Mouse (Mus musculus) heart, embryonic 12.5 days (tissue): ENCODE results near the gene Abi2. TPM values are rescaled to one million over a fixed set of nuclear protein-coding genes. Genes with fewer than 3 reads are reported as not detected.

Source experiments
- ATAC-seq: fragments of 200-750 bp; cut with Nextera tagmentation; 2 replicates; pipeline ENCODE4 v1.8.0; 2017; ENCODE audit warnings: moderate TSS enrichment, moderate library complexity; ENCODE audit not compliant: insufficient number of reproducible peaks, low FRiP score
- H3K27ac ChIP-seq: fragments of 300-500 bp; sonication (generic); 2 replicates; pipeline ENCODE4 v1.5.1; 2016; ENCODE audit warnings: mild to moderate bottlenecking, moderate library complexity; ENCODE audit not compliant: poor library complexity, severe bottlenecking
- H3K27me3 ChIP-seq: fragments of 300-500 bp; sonication (generic); replicated peaks from 2 replicates; pipeline ENCODE4 v1.6.1; 2016; ENCODE audit warnings: mild to moderate bottlenecking, moderate library complexity
- H3K36me3 ChIP-seq: fragments of 300-500 bp; sonication (generic); 2 replicates; pipeline ENCODE4 v1.6.1; 2016; ENCODE audit warnings: mild to moderate bottlenecking, moderate library complexity
- H3K4me1 ChIP-seq: fragments of 300-500 bp; sonication (generic); replicated peaks from 2 replicates; pipeline ENCODE4 v1.6.1; 2016; ENCODE audit warnings: mild to moderate bottlenecking
- H3K4me2 ChIP-seq: fragments of 300-500 bp; sonication (generic); 2 replicates; pipeline ENCODE4 v1.6.1; 2016; ENCODE audit warnings: mild to moderate bottlenecking, moderate library complexity
- H3K4me3 ChIP-seq: fragments of 300-500 bp; sonication (generic); 2 replicates; pipeline ENCODE4 v1.5.1; 2016; ENCODE audit warnings: mild to moderate bottlenecking
- H3K9ac ChIP-seq: fragments of 300-500 bp; sonication (generic); 2 replicates; pipeline ENCODE4 v1.6.1; 2016; ENCODE audit warnings: mild to moderate bottlenecking, moderate library complexity
- H3K9me3 ChIP-seq: fragments of 300-500 bp; sonication (generic); replicated peaks from 2 replicates; pipeline ENCODE4 v1.6.1; 2016; ENCODE audit warnings: mild to moderate bottlenecking, moderate library complexity
- WGBS: fragments of 180-500 bp; shearing (Covaris S2); methylation state at CpG from one replicate; pipeline ENCODE4 v1.1.7; 2016; 5-methylcytosine and 5-hydroxymethylcytosine counted together
- polyA plus RNA-seq: library from polyadenylated mRNA; unstranded; fragments of >200 nt; fragmentation: Nextera tagmentation; extraction: Ambion mirVana; gene quantifications from 2 replicates; pipeline ENCODE4 v1.2.1, GENCODE M21; 2016

Abi2 gene
- polyA plus RNA-seq, 1 experiment from 2014 or later: 44.1 TPM

DNA sequence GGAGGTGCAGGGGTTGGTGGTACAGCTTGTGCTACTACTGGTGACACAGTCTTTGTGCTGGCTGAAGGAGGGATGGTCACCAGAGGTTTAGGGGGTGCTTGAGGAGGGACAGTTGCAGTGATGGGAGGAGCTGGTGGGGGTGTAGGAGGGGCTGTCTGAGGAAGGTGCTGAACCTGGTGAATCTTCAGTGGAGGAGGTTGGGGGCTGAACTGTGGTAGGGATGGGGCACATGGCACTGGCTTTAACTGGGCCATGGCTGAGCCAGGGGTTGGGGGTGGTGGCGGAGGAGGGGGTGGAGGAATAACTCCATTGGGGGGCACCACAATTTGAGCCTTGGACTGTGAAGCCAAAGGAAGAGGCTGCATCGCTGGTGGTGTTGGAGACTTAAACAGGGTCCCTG lies 80.2 kb downstream of the Abi2 start:
- Histone ChIP-seq H3K4me3 (no peak overlapping the region), H3K27ac (no peak overlapping the region), H3K27me3 (no peaks in the 10 kb centered on the region), H3K9ac (no peak overlapping the region), H3K9me3 (no peaks in the 10 kb centered on the region), H3K4me1 (no peaks in the 10 kb centered on the region), H3K36me3 (peaks cover 74% of the 10 kb centered on the region), H3K4me2 (no peak overlapping the region)
- no peak; the same call in 1 of the 2 replicates for ATAC-seq
- WGBS: 79% methylated on average over 2 of the region's 2 CpGs

DNA sequence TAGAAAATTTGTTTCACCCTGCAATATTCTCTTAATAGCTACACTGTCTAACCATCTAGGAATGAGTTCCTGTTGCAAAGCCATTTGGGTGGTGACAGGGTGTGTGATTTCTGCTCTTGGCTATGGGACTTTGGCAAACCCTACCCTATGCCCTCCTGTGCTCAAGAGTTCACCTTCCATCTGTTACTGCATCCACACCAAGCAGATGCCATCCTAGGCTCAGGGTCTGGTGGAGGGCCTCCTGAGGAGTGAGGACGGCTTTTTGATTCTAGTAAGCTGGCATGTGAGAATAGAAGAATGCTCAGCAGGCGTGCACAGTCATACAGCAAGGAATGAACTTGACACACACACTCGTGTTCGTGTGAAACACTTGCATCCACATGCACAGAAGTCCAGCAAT lies 81.1 kb downstream of the Abi2 start:
- H3K9ac ChIP-seq: no peak overlapping the region
- H3K4me2 ChIP-seq: no peak overlapping the region
- no peak overlapping the region for H3K27ac ChIP-seq
- H3K9me3 ChIP-seq: no peaks in the 10 kb centered on the region
- no peaks in the 10 kb centered on the region for H3K27me3 ChIP-seq
- no peak for ATAC-seq
- H3K4me3 ChIP-seq: no peak overlapping the region
- H3K4me1 ChIP-seq: no peaks in the 10 kb centered on the region
- peaks cover 79% of the 10 kb centered on the region for H3K36me3 ChIP-seq
- 91% methylated on average over 4 of the region's 4 CpGs for WGBS

DNA sequence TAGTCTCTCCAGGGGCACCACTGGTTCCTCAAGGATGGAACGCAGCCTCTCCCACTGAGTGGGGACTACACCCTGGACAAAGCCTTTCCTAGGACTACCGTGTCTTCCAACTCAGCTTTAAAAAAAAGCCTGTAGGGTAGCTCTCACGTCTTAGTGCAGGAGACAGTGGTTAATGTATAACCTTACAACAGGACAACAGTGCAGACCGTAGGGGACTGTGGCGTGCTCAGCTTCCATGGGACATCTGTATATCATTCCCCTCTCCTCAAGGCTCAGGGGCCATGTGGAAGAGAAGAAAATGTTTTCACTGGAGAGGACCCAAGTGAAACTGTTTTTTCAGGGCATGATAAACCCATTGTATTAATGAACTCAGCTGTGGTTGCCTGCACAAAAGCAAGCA lies 83.0 kb downstream of the Abi2 start:
- WGBS: 74% methylated on average over 5 of the region's 5 CpGs
- H3K9me3 ChIP-seq: no peaks in the 10 kb centered on the region
- H3K4me3 ChIP-seq: no peak overlapping the region
- H3K4me1 ChIP-seq: no peaks in the 10 kb centered on the region
- H3K4me2 ChIP-seq: no peak overlapping the region
- ATAC-seq: no peak
- no peaks in the 10 kb centered on the region for H3K27me3 ChIP-seq
- H3K27ac ChIP-seq: no peak overlapping the region
- H3K36me3 ChIP-seq: peaks cover 82% of the 10 kb centered on the region
- H3K9ac ChIP-seq: no peak overlapping the region

DNA sequence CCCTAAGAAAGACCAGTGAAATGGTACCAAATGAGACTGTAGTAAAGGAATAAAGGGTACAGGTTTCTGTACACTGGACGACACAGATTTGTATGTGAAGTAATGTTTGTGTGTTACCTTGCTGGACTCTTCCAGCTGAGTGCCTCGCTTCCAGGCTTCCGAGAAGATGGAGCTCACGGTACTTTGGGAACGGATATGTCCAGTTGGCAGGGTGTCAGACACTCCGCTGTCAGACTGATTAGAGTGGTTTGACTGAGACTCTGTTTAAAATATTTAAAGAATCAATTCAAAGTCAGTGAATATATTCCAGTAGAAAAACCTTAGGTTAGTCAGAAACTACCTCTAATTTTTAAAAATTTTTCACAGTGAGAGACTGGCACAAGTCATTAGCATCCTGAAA lies 84.0 kb downstream of the Abi2 start:
- Histone ChIP-seq H3K4me1 (no peaks in the 10 kb centered on the region), H3K27ac (no peak overlapping the region), H3K9me3 (no peaks in the 10 kb centered on the region), H3K9ac (no peak overlapping the region), H3K4me2 (no peak overlapping the region), H3K27me3 (no peaks in the 10 kb centered on the region), H3K4me3 (no peak overlapping the region), H3K36me3 (peaks cover 82% of the 10 kb centered on the region)
- no peak for ATAC-seq
- 75% methylated on average over 6 of the region's 6 CpGs for WGBS

DNA sequence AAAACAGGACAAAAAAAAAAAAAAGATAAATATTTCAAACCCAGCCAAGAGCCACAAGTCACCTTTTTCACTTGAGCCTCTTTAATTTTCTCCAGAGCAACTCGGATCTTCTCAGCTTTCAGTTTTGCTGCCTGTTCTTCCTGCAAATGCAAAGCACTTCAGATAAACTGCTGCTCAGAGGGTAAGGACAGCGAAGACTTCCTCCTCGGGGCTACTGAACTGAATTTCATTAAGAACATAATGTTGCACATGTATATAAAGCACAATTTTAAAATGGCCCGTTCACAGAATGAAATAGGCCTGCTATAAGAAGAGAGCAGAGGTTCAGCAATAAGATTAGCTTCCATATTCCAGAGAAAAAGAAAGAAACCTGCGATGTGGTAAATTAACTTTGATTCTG lies 94.0 kb downstream of the Abi2 start:
- no peak for ATAC-seq
- no peaks in the 10 kb centered on the region for H3K9me3 ChIP-seq
- no peak overlapping the region for H3K9ac ChIP-seq
- H3K4me2 ChIP-seq: no peak overlapping the region
- no peaks in the 10 kb centered on the region for H3K27me3 ChIP-seq
- H3K4me3 ChIP-seq: no peak overlapping the region
- H3K4me1 ChIP-seq: no peaks in the 10 kb centered on the region
- peaks cover 42% of the 10 kb centered on the region for H3K36me3 ChIP-seq
- WGBS: 66% methylated on average over 5 of the region's 5 CpGs
- no peak overlapping the region for H3K27ac ChIP-seq

DNA sequence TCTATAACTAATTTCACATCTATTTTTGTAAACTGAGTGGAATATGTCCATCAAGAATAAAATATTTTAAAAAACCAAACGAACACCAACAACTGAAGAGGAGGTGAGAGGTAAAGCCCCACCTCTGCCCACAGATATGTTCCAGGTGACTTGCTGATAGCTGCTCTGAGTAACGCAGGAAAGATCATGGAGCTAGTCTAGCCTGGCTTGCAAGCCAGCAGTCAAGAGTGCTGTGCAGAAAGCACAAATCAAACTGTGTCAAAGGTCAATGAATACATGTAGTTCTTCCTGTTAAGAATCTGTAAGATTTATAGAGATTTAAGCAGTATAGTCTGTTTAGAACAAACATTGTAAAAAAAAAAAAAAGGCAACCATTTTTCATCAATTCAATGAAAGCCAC lies 101.2 kb downstream of the Abi2 start:
- Histone ChIP-seq H3K9ac (no peak overlapping the region), H3K36me3 (peaks cover 44% of the 10 kb centered on the region), H3K9me3 (no peaks in the 10 kb centered on the region), H3K4me2 (no peak overlapping the region), H3K27me3 (no peaks in the 10 kb centered on the region), H3K27ac (no peak overlapping the region), H3K4me1 (no peaks in the 10 kb centered on the region), H3K4me3 (no peak overlapping the region)
- ATAC-seq: no peak
- 59% methylated on average over 2 of the region's 2 CpGs for WGBS

DNA sequence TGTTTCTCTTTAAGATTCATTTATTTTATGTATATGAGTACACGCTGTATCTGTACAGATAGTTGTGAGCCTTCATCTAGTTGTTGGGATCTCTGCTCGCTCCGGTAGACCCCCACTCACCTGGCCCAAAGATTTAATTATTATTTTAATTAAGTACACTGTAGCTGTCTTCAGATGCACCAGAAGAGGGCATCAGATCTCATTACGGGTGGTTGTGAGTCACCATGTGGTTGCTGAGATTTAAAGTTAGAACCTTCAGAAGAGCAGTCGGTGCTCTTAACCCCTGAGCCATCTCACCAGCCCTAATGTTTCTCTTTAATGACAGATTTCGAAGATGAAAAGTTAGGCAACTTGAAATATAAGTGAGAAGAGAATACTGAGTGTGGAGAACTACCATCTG lies 120.7 kb downstream of the Abi2 start:
- 88% methylated on average over 6 of the region's 6 CpGs for WGBS
- H3K9ac ChIP-seq: no peak overlapping the region
- ATAC-seq: no peak
- H3K4me1 ChIP-seq: no peaks in the 10 kb centered on the region
- H3K27ac ChIP-seq: no peak overlapping the region
- no peaks in the 10 kb centered on the region for H3K9me3 ChIP-seq
- no peaks in the 10 kb centered on the region for H3K27me3 ChIP-seq
- no peak overlapping the region for H3K4me3 ChIP-seq
- no peak overlapping the region for H3K4me2 ChIP-seq
- peaks cover 55% of the 10 kb centered on the region for H3K36me3 ChIP-seq

DNA sequence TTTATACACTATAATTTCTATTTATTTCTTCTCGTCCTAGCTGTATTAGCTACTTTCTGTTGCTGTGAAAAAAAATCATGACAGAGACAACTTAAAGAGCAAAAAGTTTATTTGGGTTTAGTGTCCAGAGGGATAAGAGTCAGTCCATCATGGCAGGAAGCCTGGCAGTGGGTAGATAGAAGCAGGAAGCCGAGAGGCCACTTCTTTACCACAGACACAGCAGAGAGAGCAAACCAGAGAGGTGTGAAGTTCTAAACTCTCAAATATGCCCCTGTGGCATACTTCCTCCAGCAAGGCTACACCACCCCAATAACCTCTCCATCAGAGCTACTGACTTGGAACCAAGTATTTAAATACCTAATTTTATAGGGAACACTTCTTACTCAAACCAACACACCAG lies 121.2 kb downstream of the Abi2 start:
- H3K36me3 ChIP-seq: peaks cover 51% of the 10 kb centered on the region
- H3K27ac ChIP-seq: no peak overlapping the region
- no peaks in the 10 kb centered on the region for H3K4me1 ChIP-seq
- no peak overlapping the region for H3K4me3 ChIP-seq
- no peak for ATAC-seq
- H3K4me2 ChIP-seq: no peak overlapping the region
- no peak overlapping the region for H3K9ac ChIP-seq
- H3K9me3 ChIP-seq: no peaks in the 10 kb centered on the region
- no peaks in the 10 kb centered on the region for H3K27me3 ChIP-seq
- WGBS: 70% methylated on average over 2 of the region's 2 CpGs

Other genes with a start within 250 kb of the Abi2 start
- gene Nbeal1, start 229.0 kb upstream of the Abi2 start, polyA plus RNA-seq: 12.9 and 13.5 TPM in 2 replicates
- gene Cyp20a1, start 66.3 kb upstream of the Abi2 start, polyA plus RNA-seq: 29.0 and 31.8 TPM in 2 replicates
- gene Raph1, start 157.5 kb downstream of the Abi2 start, polyA plus RNA-seq: 72.9 and 76.5 TPM in 2 replicates